Mouse (Mus musculus) frontal cortex, postnatal 36 days (tissue): ENCODE measurements around the gene Plekhm1.

Source experiments
- DNase-seq, 2 experiments: peaks; one replicate each; pipeline ENCODE4 v3.0.0; 2022; ENCODE audit warnings: low spot score in 2 of 2

The Plekhm1 gene

DNA sequence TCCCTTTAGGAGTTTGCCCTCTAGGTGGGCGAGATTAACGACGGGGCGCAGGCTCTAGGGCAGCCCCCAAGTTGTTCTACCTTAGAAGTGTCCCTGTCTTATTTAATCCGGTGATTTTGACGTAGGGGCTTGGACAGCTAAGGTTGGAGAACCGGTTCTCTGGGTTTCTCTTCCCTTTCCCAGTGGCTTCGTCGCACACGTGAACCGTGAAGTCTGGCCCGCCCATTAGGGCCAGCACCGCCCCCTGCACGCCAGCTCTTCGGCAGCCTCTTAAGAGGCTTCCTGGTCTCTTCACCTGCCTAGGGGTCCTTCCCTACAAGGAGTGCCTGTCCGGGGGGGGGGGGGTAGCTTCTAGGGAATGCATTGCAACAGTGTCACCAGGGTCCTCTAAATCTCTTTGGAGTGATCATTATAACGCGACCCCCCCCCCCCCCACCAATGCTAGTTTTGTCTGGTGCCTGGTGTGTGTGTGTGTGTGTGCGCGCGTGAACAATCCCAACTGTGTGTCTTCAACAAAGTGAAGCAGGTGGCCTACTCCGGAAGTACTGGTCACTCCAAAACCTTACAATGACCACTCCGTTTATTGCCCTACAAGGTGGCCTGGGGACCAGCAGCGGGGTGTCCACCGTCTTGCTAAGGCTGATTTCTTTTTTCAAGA, 51.0 kb downstream of the Plekhm1 start:
- DNase-seq: no peak

DNA sequence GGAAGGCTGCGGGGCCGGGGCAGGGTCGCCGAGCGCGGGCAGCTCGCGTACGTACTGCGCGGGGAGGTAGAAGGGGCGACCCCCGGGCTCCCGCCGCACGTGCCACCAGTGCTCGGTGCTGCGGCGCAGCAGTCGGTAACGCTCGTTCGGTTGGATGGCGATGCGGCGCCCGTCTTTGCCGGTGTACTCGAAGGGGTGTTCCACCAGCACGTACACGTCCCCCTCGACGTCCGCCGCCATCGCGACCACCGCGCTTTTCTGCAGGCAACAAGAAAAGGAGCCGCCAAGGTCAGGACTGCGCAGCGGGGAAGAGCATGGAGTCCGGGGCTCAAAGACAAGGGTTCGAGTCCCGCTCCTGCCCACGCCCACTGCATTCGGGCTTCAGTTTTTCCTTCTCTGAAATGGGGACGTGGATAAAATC, 51.8 kb downstream of the Plekhm1 start:
- DNase-seq: no peak

DNA sequence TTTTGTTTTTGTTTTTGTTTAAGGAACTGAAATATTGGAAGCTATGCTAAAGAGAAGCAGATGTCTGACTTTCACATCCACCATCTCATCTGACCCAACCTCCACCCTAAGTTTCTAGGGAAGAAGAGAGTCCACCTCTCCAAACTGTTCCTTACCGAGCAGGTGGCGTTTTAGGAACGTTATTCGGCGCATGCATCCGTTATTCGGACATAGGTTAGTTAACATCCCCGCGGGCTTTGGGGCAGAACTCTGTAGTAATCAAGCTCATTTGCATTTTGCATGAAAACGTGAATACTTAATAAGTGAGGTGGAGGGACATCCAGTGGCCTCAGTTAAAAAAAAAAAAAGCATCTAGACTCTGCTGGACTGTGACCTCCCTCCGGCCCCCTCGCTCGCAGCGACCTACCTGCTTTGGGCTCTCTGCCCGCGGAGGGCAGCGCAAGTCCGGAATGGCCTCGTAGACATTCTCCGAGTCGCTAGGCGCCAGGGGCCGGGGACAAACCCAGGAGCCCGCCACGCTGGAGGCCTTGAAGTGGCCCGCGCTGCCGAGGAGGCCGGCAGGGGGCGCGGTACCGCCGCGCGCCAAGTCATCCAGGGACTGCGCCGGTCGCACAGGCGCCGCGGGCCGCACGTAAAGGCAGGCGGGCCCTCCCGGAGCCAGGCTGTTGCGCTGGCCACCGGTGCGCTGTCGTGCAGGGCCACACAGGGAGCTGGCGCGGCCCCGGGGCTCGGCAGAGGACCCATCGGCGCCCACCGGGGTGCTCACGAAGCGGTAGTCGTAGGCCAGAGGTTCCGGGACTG, 52.4 kb downstream of the Plekhm1 start:
- peak; percentile 81 to 83 for DNase-seq

DNA sequence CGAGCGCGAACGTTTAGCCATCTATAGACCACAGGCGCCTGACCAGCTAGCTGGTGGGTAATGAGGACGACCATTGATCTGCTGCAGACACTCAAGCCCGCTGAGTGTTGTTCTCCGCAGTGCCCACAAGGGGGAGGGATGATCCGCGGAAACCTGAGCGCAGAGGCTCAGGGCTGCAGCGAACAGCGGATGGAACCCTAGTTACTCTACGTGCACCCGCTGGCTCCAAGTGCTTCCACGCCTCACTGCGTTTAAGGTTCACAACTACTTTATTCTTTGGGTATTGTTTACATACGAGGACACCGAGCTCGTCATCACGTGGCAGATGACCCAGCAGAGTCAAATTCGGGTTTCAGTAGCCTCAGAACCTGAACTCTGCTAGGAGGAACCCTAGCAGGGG, 53.4 kb downstream of the Plekhm1 start:
- DNase-seq: peak; percentile 66 to 67

DNA sequence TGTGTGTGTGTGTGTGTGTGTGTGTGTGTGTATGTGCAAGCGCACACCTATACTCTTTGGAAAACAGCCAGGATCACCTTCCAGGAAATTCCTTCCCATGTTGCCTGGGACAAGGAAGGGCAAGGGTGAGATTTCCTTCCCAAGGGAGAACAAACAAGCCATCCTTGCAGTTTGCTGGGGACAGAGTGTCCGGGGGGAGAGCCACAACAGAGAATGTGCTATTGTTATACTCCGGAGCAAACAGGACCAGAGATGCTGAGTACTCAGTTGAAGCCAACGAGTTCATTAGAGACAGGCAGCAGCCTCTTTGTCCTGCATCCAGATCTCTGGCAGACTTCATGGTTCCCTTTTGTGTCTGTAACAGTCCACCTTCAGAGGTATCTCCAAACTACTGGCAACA, 54.2 kb downstream of the Plekhm1 start:
- DNase-seq: no peak

DNA sequence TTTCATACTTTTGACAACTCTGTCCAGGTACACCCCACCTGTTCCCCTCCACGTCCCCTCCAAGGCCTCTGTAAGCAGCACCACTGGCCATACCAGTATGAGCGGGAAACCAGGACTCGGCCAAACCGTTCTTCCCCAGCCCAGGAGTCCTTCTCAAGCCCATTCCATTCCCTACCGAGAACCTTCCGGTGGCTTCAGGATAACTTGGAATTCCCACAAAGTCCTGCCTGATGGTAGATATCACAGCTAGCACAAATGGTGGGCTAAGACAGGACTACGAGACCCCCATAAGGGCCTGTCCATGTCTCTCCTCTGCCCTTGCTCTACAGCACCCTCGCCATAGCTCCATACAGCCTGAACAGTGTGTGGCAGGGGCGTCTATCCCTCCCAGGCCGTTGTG, 54.8 kb downstream of the Plekhm1 start:
- DNase-seq: no peak

DNA sequence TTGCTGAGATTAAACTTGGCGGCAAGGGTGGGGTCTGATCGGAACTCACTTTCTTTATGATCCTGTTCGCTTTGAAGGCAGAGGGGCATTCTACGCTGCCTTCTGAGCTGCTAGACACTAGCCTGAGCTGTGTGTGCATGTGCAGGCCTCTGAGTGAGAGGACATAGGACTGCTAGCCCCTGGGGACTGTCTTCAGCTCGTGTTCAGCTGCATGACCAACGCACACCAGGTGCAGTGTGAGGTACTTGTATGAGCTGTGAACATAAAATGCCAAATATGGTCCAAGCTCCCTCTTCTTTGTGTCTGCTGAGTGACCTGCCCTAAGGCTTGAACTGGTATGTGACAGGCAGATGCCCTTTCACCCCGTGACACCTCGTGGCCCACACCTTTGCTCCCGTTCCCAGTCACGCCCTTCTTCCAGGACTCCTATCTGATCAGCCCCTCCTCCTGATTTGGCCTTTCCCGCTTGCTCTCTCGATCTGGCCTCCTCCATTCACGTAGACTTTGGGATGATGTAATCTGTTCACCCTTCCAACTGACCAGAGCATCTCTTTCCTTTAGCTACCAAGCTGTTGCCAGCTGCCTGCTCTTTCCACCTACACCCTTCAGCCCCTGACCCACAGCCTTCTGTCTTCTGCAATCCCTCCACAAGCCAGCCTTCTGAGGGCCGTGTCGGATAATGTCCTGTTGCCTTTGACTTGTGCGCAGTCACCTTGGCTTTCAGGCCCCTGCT, 55.4 kb downstream of the Plekhm1 start:
- no peak for DNase-seq

DNA sequence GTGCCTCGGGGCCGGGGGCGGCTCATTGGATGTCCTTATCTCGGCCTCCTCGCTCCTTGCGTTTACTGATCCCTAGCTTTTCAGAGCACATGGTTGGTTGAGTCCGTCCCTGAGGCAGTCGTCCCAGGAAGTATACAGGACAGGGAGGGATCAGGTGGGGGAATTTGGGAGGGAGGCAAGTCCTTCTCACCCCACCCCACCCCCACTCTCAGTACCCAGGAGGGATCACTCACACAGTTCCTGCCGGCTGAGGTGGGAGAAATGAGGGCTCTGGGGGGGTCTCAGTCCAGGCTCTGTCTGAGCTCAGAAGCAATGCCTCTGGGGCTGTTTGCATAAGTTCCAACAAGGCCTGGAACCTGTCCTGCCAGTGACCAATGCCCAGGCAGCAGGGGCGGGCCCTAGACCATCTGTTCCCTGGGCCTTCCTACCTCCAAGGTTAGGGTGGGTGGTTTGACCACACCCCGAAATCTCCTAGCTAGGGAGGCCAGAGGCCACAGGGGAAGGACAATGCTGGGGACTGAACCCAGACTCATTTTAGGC, 56.4 kb downstream of the Plekhm1 start:
- DNase-seq: no peak

DNA sequence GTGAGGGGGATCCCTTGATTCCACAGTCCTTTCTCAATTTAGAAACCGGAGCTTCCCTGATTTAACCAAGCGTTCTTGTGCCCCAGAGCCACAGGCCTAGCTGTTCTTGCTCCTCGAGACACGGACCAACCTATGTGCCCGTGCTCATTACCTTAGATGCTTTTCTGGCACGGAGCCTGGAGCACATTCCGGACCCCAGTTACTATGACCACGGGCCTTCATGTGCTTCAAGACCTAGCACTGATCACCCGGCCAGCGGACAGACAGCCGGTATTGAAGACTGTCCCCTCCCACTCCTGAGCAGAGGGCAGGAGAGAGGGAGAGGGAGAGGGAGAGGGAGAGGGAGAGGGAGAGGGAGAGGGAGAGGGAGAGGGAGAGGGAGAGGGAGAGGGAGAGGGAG, 57.2 kb downstream of the Plekhm1 start:
- DNase-seq: no peak

DNA sequence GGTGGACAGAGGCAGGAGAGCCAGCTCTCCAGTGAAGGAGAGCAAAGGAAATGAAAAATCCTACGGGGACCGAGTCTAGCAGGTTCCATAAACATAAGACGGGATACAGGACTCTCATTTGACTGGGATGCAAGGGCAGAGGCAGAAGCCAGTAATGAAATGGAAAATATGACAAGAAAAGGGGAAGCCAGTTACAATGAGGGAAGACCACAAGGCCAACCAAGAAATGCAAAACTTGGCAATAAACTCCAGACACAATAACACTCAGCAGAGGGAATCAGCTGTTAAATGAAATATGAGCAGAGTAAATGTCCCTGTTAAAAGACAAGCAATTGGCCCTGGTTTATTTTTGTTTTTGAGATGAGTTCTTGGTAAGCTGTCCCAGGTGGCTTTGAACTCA, 58.5 kb downstream of the Plekhm1 start:
- no peak for DNase-seq

DNA sequence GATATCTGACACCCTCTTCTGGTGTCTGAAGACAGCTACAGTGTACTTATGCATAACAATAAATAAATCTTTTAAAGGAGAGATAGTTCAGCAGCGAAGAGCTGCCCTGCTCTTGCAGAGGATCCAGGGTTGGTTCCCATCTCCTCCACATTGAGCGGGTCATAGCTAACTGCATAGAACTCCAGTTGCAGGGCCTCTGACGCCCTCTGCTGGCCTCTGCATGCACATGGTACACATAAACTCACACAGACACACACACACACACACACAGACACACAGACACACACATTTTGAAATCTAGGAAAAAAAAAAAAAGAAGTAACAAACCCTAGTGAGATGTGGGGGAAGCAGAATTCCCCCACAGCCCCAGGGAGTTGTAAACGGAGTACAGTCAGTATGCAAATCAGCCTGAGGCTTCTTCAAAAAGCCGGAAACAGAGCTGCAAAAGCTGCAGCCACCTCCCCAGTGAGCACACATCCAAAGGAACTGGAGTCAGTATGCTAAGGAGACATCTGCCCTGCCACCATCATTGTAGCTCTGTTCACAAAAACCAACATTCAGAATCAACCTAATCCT, 60.2 kb downstream of the Plekhm1 start:
- no peak for DNase-seq

DNA sequence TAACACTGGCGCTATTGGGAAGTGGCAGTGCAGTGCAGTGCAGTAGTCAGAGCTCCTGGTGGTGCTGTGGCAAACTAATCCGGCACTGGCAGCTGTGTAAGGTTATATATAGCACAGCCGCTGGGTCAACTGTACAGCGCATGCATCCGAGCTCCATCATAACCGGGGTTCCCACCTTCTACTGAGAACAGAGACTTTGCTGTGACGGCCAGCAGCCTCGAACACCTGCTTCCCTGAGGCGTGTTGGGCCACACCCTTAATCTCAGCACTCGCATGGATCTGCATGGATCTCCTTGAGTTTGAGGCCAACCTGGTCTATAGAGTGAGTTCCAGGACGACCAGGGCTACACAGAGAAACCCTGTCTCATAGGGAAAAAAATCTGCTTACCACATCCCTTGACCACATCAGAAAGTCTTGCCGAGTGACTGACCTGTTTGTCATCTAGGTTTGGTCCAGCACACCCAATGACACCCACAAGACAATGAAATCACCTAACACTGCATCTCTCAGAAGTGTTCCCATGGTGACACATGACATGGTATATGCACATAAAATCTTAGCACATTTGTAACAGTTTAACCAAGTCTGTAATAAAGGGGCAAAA, 61.7 kb downstream of the Plekhm1 start:
- DNase-seq: no peak

DNA sequence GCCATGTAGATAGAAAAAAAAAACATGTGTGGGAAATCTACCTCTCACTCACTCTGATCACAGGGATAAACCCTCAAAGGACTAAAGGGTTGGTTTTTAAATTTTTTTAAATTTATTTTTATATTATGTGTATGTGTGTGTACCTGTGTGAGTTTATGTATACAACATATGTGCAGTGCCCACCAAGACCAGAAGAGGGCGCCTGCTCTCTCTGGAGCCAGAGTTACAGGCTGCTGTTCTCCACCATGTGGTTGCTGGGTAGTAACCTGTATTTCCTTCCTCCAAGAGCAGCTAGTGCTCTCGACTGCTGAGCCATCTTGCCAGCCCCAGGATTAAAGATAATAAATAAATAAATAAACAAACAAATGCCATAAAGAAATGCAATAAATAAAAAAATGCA, 62.8 kb downstream of the Plekhm1 start:
- no peak for DNase-seq

DNA sequence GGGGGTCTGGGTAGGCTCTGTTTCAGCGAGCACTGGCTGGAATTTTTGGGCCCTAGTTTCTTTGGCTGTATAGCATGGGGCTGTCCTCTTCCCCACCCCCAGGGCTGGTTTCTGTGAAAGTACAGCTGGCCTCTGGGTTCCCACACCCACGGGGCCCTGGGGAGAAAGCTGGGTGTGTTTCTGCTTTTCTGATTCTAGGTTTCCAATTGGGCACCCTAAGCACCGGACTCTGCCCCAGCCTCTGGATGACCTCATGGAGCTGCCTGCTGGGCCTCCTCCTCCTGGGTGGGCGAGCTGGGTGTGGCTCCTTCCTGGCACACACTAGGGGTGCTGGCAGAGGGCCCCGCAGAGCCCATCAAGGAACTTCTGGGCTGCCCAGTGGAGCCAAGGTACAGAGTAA, 65.8 kb downstream of the Plekhm1 start:
- DNase-seq: no peak

DNA sequence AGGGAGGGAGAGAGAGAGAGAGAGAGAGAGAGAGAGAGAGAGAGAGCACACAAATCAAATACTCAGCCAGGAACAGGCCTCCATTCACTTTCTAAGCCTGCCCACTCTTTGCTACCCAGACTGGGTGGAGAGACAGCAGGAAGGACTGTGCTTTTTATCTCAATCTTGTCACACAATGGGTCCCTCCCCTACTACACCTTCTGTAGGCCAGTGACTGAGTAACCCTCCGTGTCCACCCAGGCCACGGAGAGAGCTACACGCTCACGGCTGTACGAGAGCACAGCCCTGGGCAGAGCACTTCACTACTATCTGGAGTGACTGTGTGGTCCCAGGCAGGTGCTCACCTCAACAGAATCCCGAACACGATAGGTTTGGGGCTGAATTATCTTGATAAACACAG, 66.3 kb downstream of the Plekhm1 start:
- DNase-seq: no peak

DNA sequence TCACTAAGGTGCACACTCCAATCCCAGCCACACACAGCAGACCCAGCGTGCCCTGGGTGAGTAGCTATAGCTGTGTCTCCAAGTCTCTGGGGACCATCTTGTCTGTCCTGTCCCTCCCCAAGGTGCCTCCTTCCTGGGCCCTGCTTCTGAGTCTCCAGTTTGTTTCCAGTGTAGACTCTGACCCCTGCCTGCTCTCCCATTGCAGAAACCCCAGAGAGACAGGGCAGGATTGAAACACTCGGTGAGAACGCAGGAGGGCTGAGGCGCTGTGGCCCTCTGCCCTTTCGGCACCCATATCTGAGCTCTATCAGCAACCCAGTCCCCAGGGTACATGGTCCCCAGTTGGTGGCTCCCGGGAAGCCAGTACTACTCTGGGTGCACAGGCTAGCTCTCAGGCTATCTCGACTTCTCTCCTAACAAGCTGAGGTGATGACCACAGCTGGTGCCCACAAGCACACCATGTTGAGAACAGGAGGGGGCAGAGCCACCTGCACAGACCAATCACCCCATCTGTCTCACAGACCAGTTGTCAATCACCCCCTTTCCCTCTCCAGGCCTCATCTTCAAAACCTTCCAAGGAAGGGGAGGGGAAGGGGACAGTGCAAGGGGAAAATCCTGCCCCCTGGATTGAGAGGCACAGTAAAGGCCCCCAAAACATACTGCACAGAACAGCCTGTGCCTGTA, 66.9 kb downstream of the Plekhm1 start:
- DNase-seq: no peak

DNA sequence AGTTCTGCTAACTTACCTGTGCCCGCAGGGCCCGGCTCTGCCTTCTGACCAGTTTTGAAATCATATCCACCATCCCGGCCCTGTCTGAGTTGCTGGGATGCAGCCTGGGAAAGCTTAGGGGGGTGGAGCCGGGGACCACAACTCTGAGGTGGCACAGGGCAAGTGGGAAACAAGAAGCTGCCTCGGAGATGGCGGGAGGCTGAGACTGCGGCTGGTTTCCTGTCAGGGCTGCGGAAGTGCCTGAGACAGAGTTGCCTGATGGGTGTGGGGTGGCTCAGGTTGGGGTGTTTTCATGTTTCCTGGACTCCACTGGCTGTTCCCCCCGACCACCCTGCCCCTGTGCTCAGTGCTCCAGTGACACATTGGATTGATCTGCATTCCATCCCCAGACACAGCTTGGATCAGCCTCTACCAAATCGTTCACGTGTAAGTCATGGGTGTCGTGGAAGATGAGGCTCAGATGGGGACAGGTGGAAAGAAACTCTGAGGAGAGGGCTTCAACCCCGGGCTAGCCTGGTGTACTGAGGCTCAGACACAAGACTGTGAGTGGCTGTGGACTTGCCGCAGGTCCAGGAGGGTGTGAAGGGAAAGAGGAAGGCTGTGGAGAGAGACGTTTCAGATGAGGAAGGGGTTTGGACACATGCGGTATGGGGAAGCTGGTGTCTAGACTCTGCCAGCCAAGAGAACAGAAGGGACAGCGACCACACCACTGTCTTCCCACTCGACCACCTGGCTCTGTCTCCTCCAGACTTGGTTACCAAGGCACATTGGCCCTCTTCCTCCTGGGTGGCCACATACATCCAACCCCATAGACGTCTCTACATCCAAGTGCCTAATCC, 67.8 kb downstream of the Plekhm1 start:
- DNase-seq: no peak

DNA sequence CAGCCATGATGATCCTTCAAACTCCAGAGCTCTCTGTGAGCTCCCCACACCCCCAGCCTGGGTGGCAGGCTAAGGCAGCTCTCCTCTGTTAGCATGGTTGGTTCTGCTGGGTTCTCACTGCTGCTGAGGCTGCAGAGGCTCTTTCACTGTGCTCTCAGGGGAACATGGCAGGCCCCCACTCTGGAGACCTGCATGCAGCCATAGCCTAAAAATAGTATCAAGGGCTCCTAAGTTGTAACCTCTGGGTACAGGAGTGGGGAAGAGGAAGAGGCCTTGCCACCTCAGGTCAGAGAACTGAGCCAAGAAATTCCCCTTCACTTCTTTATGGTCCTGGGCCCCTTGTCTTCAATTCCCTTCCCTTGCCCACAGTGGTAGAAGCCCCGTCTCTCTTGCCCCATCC, 68.6 kb downstream of the Plekhm1 start:
- DNase-seq: no peak

DNA sequence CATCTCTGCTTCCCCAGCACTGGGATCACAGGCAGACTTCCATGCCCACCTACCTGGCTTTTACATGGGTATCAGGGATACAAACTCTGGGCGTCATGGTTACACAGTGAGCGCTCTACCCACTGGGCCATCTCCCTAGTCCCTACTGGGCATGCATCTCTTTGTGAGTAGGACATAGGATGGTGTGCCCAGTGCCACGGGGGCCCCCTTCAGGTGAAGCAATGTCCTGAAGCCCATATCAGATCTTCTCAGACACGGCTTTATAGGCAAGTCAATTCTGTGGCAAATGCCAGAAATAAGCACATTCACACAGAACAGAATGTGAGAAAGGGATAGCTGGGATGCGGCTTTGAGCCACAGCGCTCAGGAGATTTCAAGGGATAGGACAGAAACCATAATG, 69.4 kb downstream of the Plekhm1 start:
- DNase-seq: no peak

DNA sequence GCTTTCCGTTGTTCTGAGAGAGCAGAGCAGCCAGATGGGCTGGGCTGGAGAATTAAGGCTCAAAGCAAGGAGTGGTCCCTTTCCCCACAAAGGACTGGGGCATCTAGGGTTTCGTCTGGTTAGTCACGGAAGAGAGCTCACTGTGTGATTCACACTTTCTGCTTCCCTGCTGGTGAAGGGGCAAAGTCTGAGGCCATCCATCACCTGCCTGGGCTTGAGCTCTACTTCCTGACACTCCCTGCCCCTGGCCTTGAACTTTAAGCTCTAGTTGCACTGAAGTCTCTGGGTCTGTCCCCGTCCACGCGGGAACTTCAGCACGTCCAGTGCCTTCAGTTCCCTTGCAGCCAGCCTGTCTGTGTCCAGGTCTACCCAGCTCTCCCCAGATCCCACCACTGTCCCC, 71.8 kb downstream of the Plekhm1 start:
- no peak for DNase-seq
